Mouse (Mus musculus) effector memory CD4-positive, alpha-beta T cell, adult 7 months (primary cell): Measurements from ENCODE around the gene Nxf3. TPM values are rescaled to one million over a fixed set of nuclear protein-coding genes. Genes with fewer than 3 reads are reported as not detected.

Experiments
- polyA plus RNA-seq: library from polyadenylated mRNA; unstranded; fragments of 100-300 nt; shearing (Covaris generic); gene quantifications from one replicate; pipeline ENCODE4 v1.2.1, GENCODE M21; 2017

Gene Nxf3
- polyA plus RNA-seq: not detected

GRCm38 (mm10) chrX:136085155-136085554 lies at the start of gene Nxf3:
TSS of gene Nxf3 (minus strand) at chrX:136085255.

GRCm38 (mm10) chrX:136068020-136068419 lies 17.0 kb downstream of the Nxf3 start, which contains the start of gene Bex2:
TSS of gene Bex2 (minus strand) at chrX:136068236.

GRCm38 (mm10) chrX:136032799-136033763 lies 52.0 kb downstream of the Nxf3 start, which contains the start of gene Arxes1:
TSS of gene Arxes1 (plus strand) at chrX:136033367.

Other genes starting within 250 kb of the Nxf3 start
- 13.0 TPM for gene Gprasp2, start 246.2 kb downstream of the Nxf3 start, polyA plus RNA-seq
- 4.7 TPM for gene Arxes2, start 91.4 kb downstream of the Nxf3 start, polyA plus RNA-seq
- not detected for gene Arxes1, start 51.9 kb downstream of the Nxf3 start, polyA plus RNA-seq
- gene Bex2, start 17.0 kb downstream of the Nxf3 start, polyA plus RNA-seq: 15.3 TPM
- 1.6 TPM for gene Bex4, start 53.7 kb upstream of the Nxf3 start, polyA plus RNA-seq
- gene Tceal8, start 87.1 kb upstream of the Nxf3 start, polyA plus RNA-seq: 0.30 TPM
- gene Tceal5, start 118.6 kb upstream of the Nxf3 start, polyA plus RNA-seq: not detected
- gene Tceal7, start 129.5 kb upstream of the Nxf3 start, polyA plus RNA-seq: not detected
- not detected for gene Bex1, start 130.3 kb upstream of the Nxf3 start, polyA plus RNA-seq
- gene Tceal9, start 159.8 kb upstream of the Nxf3 start, polyA plus RNA-seq: 66.2 TPM
- 199 TPM for gene Bex3, start 185.0 kb upstream of the Nxf3 start, polyA plus RNA-seq